Mouse (Mus musculus) CH12.LX (cell line): ENCODE measurements around the gene Filip1l. TPM values are rescaled to one million over a fixed set of nuclear protein-coding genes. Genes with fewer than 3 reads are reported as not detected.
A peak's percentile ranks its signal among the peaks of the same experiment; 100 is the strongest.

Experiments
- DNase-seq: peaks from one replicate; pipeline ENCODE4 v3.0.0-alpha.2; 2013; ENCODE audit errors: extremely low read depth
- H3K27ac ChIP-seq: 2 replicates; pipeline ENCODE4 v1.5.1; 2012; ENCODE audit warnings: low read depth, mild to moderate bottlenecking, control low read depth, moderate library complexity; ENCODE audit not compliant: insufficient read depth
- H3K27me3 ChIP-seq: replicated peaks from 2 replicates; pipeline ENCODE3; 2012; ENCODE audit warnings: inconsistent platforms
- H3K36me3 ChIP-seq, 2 experiments: replicated peaks in 1 of 2; 2 replicates each; pipeline versions ENCODE3 to v1.6.1; 2012; ENCODE audit warnings: inconsistent platforms in 1 of 2, low read length in 1 of 2, mild to moderate bottlenecking in 1 of 2, mixed read lengths in 1 of 2, moderate library complexity in 1 of 2; ENCODE audit not compliant: control insufficient read depth in 1 of 2, insufficient read depth in 1 of 2
- H3K4me1 ChIP-seq, 2 experiments: 2 replicates each; pipeline ENCODE4 v1.6.1; 2012; ENCODE audit warnings: inconsistent platforms in 1 of 2, moderate library complexity in 1 of 2; ENCODE audit not compliant: insufficient read depth in 2 of 2, control insufficient read depth in 1 of 2
- H3K4me2 ChIP-seq: 2 replicates; pipeline ENCODE4 v1.6.1; 2012; ENCODE audit warnings: low read depth, mild to moderate bottlenecking, control low read depth; ENCODE audit not compliant: poor library complexity, insufficient read depth, severe bottlenecking
- H3K4me3 ChIP-seq, 3 experiments: fragments of 150-350 bp in 1 of 3; sonication (generic) in 1 of 3; replicated peaks in 1 of 3; 2 replicates each; pipeline versions ENCODE3 to v1.5.1; 2011 to 2012; ENCODE audit warnings: low read depth in 2 of 3, low read length in 2 of 3, mild to moderate bottlenecking in 2 of 3, moderate library complexity in 2 of 3, control low read depth in 1 of 3, improper control_type of control experiment in 1 of 3, inconsistent platforms in 1 of 3, mixed read lengths in 1 of 3; ENCODE audit not compliant: poor library complexity in 1 of 3
- H3K79me2 ChIP-seq: replicated peaks from 2 replicates; pipeline ENCODE4 v1.6.1; 2012; ENCODE audit warnings: mild to moderate bottlenecking, moderate library complexity; ENCODE audit not compliant: control insufficient read depth, poor library complexity, insufficient read depth, severe bottlenecking; ENCODE audit errors: extremely low read depth
- H3K9ac ChIP-seq: 2 replicates; pipeline ENCODE4 v1.6.1; 2012; ENCODE audit warnings: low read depth, mild to moderate bottlenecking, control low read depth, moderate library complexity; ENCODE audit not compliant: insufficient read depth
- H3K9me3 ChIP-seq: replicated peaks from 2 replicates; pipeline ENCODE3; 2012; ENCODE audit warnings: low read length, inconsistent platforms, mixed read lengths
- BHLHE40 ChIP-seq: IDR thresholded peaks from 2 replicates; pipeline ENCODE4 v1.6.1; 2011; ENCODE audit warnings: mild to moderate bottlenecking, low read depth, low read length, improper control_type of control experiment
- CTCF ChIP-seq, 2 experiments: IDR thresholded peaks in 1 of 2; conservative IDR thresholded peaks in 1 of 2; 2 replicates each; pipeline ENCODE4 v1.5.1; 2011 to 2012; ENCODE audit warnings: low read depth in 2 of 2, low read length in 2 of 2, improper control_type of control experiment in 1 of 2, inconsistent platforms in 1 of 2, mild to moderate bottlenecking in 1 of 2, moderate library complexity in 1 of 2
- E2F4 ChIP-seq: IDR thresholded peaks from 2 replicates; pipeline ENCODE4 v1.6.1; 2011; ENCODE audit warnings: low read depth, low read length, improper control_type of control experiment; ENCODE audit not compliant: insufficient replicate concordance
- ETS1 ChIP-seq: conservative IDR thresholded peaks from 2 replicates; pipeline ENCODE4 v1.6.1; 2012; ENCODE audit warnings: low read depth, mild to moderate bottlenecking, inconsistent platforms, low read length, improper control_type of control experiment, moderate library complexity
- GABPA ChIP-seq: IDR thresholded peaks from 2 replicates; pipeline ENCODE4 v1.6.1; 2012; ENCODE audit warnings: low read depth, low read length, improper control_type of control experiment, inconsistent platforms; ENCODE audit not compliant: insufficient replicate concordance
- HCFC1 ChIP-seq: IDR thresholded peaks from 2 replicates; pipeline ENCODE4 v1.6.1; 2012; ENCODE audit warnings: low read depth, mild to moderate bottlenecking, inconsistent platforms, low read length, improper control_type of control experiment
- JUND ChIP-seq: conservative IDR thresholded peaks from 2 replicates; pipeline ENCODE4 v1.6.1; 2011; ENCODE audit warnings: low read depth, low read length, improper control_type of control experiment
- KAT2A ChIP-seq: IDR thresholded peaks from 2 replicates; pipeline ENCODE4 v1.6.1; 2012; ENCODE audit warnings: low read length, improper control_type of control experiment, inconsistent platforms; ENCODE audit not compliant: insufficient replicate concordance
- MAFK ChIP-seq: IDR thresholded peaks from 2 replicates; pipeline ENCODE4 v1.6.1; 2011; ENCODE audit warnings: low read length, improper control_type of control experiment; ENCODE audit not compliant: insufficient replicate concordance
- MAX ChIP-seq: IDR thresholded peaks from 2 replicates; pipeline ENCODE4 v1.6.1; 2011; ENCODE audit warnings: low read length, improper control_type of control experiment
- MAZ ChIP-seq: IDR thresholded peaks from 2 replicates; pipeline ENCODE4 v1.6.1; 2012; ENCODE audit warnings: low read depth, mild to moderate bottlenecking, inconsistent platforms, low read length, improper control_type of control experiment, moderate library complexity
- PAX5 ChIP-seq: IDR thresholded peaks from 2 replicates; pipeline ENCODE4 v1.6.1; 2012; ENCODE audit warnings: low read length, inconsistent platforms, mixed read lengths
- POLR2A ChIP-seq: IDR thresholded peaks from 2 replicates; pipeline ENCODE4 v1.6.1; 2011; ENCODE audit warnings: low read depth, mild to moderate bottlenecking, improper control_type of control experiment, low read length
- POLR2AphosphoS2 ChIP-seq: IDR thresholded peaks from 2 replicates; pipeline ENCODE4 v1.6.1; 2011; ENCODE audit warnings: low read depth, low read length, improper control_type of control experiment
- RAD21 ChIP-seq: IDR thresholded peaks from 2 replicates; pipeline ENCODE4 v1.6.1; 2011; ENCODE audit warnings: low read depth, mild to moderate bottlenecking, low read length, improper control_type of control experiment, moderate library complexity
- SMC3 ChIP-seq: IDR thresholded peaks from 2 replicates; pipeline ENCODE4 v1.6.1; 2011; ENCODE audit warnings: low read depth, low read length, improper control_type of control experiment
- TCF12 ChIP-seq: IDR thresholded peaks from 2 replicates; pipeline ENCODE4 v1.6.1; 2014; ENCODE audit warnings: low read depth, mild to moderate bottlenecking, inconsistent platforms, low read length, improper control_type of control experiment
- UBTF ChIP-seq: IDR thresholded peaks from 2 replicates; pipeline ENCODE4 v1.6.1; 2012; ENCODE audit warnings: low read depth, mild to moderate bottlenecking, inconsistent platforms, low read length, improper control_type of control experiment, moderate library complexity
- USF2 ChIP-seq: conservative IDR thresholded peaks from 2 replicates; pipeline ENCODE4 v1.6.1; 2011; ENCODE audit warnings: low read depth, low read length, improper control_type of control experiment
- ZC3H11A ChIP-seq: IDR thresholded peaks from 2 replicates; pipeline ENCODE4 v1.6.1; 2012; ENCODE audit warnings: low read depth, mild to moderate bottlenecking, inconsistent platforms, low read length, improper control_type of control experiment
- ZNF384 ChIP-seq: IDR thresholded peaks from 2 replicates; pipeline ENCODE4 v1.6.1; 2012; ENCODE audit warnings: low read depth, low read length, improper control_type of control experiment, inconsistent platforms
- dilution Hi-C: fragments of 300-500 bp; cut with MboI; formaldehyde crosslinking; loops from 2 replicates; pipeline ENCODE4 v1.14.3; 2020; ENCODE audit warnings: low sequenced_read_pairs; ENCODE audit not compliant: extremely low pct_unique_long_range_greater_than_20kb, extremely low pct_ligation_motif_present
- in situ Hi-C: fragments of 300-500 bp; cut with MboI; formaldehyde crosslinking; loops from 3 replicates; pipeline ENCODE4 v1.14.3; 2019; ENCODE audit warnings: low sequenced_read_pairs, low pct_ligation_motif_present, low pct_unique_long_range_greater_than_20kb, mixed read lengths
- polyA plus RNA-seq: library from polyadenylated mRNA; unstranded; fragments of >175 nt; gene quantifications from 2 replicates; pipeline ENCODE4 v1.2.1, GENCODE M21; 2012; ENCODE audit warnings: low read depth; ENCODE audit not compliant: insufficient read length
- total RNA-seq, 2 experiments: library from RNA; depleted of rRNA; stranded (reverse); fragments of 300-350 nt in 1 of 2; fragments of >200 nt in 1 of 2; gene quantifications; 2 replicates each; pipeline ENCODE4 v1.2.3; 2012 to 2014

Filip1l gene
- total and polyA plus RNA-seq, 3 experiments = 2.1 to 17.6 (median 5.7) TPM

DNA sequence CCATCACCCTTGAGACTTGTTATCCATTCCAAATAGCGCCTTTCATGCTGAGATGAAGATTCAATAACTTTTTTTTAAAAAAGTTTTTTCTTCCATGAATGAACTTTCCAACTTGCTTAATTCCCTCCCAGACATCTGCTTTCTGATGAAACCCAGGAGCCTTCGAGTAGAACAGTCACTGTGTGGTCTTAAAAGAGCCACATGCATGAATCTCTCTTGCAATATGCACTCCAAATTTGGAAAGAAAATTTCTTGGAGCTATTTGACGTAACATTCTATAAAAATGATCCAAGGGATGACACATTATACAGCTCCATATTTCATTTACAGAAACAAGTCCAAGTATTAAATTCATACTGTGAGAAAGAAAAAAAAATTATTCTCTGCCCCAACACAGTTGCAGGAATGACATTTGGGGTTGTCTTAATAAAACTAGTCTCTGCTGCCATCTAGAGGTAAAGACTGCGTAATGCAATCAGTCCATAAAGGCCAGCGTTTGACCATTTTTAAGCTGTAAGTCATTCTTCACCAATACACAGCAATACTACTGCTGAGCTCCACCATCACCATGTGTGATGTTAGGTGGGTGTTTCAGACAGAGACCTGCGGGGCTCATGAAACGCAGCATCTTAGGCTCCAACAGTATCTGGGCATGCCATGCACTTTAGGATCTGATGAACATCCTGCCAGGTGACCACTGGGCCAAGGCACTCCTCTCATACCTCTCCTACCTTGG is 240.7 kb downstream of the Filip1l start:
- DNase-seq = peak; percentile 68

GRCm38 (mm10) chr16:57597295-57597957 is 244.5 kb downstream of the Filip1l start:
- Histone ChIP-seq H3K4me1 (peaks cover 0 to 12% of the 10 kb centered on the region in 2 experiments; a peak in 2 of 4 replicates), H3K79me2 (peaks cover 20% of the 10 kb centered on the region), H3K9me3 (no peaks in the 10 kb centered on the region), H3K27me3 (no peaks in the 10 kb centered on the region), H3K27ac (no peak overlapping the region)
- in situ Hi-C loops = no loop called here
- TF ChIP-seq GABPA = no peak
- TF ChIP-seq KAT2A = no peak
- no peak for TF ChIP-seq POLR2AphosphoS2
- TF ChIP-seq BHLHE40 = no peak
- TF ChIP-seq, all 38 proteins: peak for 0
- H3K4me2 ChIP-seq = no peak overlapping the region
- H3K4me3 ChIP-seq = no peak overlapping the region
- H3K9ac ChIP-seq = no peak overlapping the region
- DNase-seq = no peak
- H3K36me3 ChIP-seq = peaks cover 0 to 20% of the 10 kb centered on the region in 2 experiments
- dilution Hi-C loops = no loop called here

More for the DNA sequence above, 240.7 kb downstream of the Filip1l start:
- in situ Hi-C loops (no loop called here), dilution Hi-C loops (no loop called here)
- Histone ChIP-seq H3K27me3 (no peaks in the 10 kb centered on the region), H3K9me3 (no peaks in the 10 kb centered on the region), H3K9ac (no peak overlapping the region), H3K27ac (no peak overlapping the region), H3K4me1 (no peaks in the 10 kb centered on the region), H3K4me3 (no peak overlapping the region), H3K36me3 (peaks cover 0 to 20% of the 10 kb centered on the region in 2 experiments), H3K79me2 (peaks cover 5% of the 10 kb centered on the region; the same call in 1 of the 2 replicates), H3K4me2 (no peak overlapping the region)
- TF ChIP-seq JUND (no peak), MAZ (peak; percentile 52; the same call in 1 of the 2 replicates), CTCF (conservative IDR thresholded peaks at IDR 0.05 in 1 of 2, IDR thresholded peaks at IDR 0.05 in 1 of 2; ENCODE audit: low read depth in 2 of 2, low read length in 2 of 2) (peak; percentile 93 to 95), SMC3 (peak; percentile 90), HCFC1 (no peak), USF2 (no peak), ZNF384 (peak; percentile 86), PAX5 (no peak), POLR2AphosphoS2 (no peak), TCF12 (no peak), ETS1 (no peak), BHLHE40 (no peak), E2F4 (no peak), MAX (0 out of 2 replicates have a peak, but pooled peaks have one; percentile 26), ZC3H11A (peak; percentile 86), RAD21 (peak; percentile 98), POLR2A (no peak), MAFK (peak; percentile 18; the same call in 1 of the 2 replicates), UBTF (no peak)
